Mouse (Mus musculus) T-helper 1 cell (primary cell): ENCODE measurements at regions not wholly inside any gene's neighbourhood (a gene's known extent, or its start where the extent isn't known, plus 50 kb on each side); places are given as distances from the start of the nearest gene placed in this dataset.

Experiments used
- in situ Hi-C: fragments of 300-600 bp; cut with MboI, MseI; formaldehyde crosslinking; loops from one replicate; pipeline ENCODE4 v1.15.1; 2025; ENCODE audit warnings: high pct_unique_total_duplicates

DNA sequence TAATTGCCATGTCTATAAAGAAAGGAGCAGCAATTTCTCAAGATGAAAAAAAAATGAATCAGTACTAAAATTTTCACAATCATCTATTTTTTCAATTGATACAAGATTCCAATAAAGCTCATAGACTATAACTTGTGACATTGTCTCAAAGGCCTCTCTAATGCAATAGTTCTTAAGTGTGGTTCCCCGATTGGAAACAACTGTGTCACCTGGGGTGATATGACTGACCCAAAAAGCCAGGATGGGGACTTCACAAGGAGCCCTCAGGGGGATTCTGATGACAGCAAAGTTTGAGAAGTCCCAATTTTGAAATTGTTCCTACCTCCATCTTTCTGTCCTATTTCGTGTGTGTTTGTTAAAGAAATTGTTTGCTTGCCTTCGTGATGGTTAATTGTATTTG is 143.3 kb upstream of the Fndc3a start:
- in situ Hi-C loops: no loop called here

GRCm38 (mm10) chr14:72850884-72851283 is 141.1 kb upstream of the Fndc3a start:
- in situ Hi-C loops: no loop called here

GRCm38 (mm10) chr14:72848271-72848955 is 138.6 kb upstream of the Fndc3a start:
- in situ Hi-C loops: no loop called here

DNA sequence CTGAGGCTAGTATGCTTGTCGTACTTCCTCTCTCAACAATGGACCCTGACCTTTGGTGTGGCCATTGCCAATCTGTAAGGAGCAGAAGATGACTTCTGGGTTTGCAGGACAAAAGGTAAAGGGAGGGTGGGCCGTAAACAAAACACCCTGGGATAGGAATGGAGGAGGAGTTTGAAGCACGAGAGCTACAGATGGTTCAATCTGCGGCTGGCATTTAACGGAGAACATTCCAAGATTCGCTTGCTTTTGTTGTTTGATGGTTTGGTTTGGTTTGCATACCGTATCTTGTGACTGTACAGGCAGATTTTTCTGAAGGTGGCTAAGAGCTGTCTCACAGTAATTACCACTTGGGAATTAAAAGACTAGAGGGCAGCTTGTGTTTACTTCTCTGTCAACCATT is 137.7 kb upstream of the Fndc3a start:
- in situ Hi-C loops: no loop called here

DNA sequence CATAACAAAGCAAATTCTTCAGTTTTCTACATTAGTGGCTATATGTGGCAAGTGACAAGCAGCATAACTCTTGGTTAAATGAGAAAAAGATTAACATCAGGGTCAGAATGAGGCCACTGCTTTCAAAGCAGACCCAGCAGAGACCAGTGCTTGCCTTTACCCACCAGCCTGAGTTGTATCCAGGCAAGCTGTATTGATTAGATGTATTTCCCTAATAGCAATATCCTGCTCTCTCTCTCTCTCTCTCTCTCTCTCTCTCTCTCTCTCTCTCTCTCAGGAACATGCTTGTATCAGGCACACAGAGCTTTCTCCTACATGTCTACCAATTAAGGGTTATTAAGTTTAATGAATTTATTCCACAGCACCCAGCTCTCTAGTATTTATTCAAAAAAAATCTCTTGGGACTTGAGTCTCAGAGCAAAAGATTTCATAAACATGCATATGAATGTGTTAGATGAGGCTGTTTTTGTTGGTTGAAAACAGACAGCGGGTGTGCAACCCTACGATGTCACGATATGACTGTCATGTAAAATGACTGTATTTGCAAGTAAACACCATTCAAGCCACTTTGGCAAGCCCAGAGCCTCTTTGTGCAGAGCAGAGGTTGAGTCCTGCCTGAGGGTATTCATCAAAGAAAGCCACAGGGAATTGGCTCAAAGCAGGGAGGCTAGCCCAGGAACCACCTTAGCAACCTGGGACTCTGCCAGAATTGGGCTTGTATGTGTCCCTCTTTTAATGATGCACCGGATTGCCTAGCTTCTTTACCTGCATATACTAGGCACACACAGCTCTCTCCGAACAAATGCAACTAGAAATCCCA is 136.0 kb upstream of the Fndc3a start:
- in situ Hi-C loops: no loop called here

DNA sequence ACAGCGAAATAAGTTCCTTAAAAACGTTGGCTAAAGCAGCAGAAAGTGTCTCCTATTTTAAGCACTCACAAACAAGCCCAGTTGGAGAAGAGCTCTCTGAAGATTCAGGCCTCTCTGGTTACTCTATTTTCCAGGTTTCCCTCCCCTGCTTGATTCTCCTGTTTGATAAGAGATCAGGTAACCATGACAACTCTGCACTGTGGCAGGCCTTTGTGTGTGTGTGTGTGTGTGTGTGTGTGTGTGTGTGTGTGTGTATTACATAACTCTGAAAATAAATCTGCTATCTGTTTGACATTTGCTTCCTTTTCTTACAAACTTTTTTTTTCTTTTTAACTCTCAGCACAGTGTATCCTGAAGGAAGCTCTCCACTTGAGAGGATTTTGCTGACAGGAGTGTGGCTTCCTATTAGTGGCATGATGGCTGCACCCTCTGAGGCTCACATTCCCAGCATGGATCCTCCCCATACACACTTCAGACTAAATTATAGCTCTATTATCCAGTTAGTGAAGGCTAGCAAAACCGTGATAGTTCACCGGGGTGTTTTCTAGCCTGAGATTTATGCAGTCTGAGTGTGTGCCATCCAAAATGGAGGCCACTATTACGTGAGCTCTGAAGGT is 135.1 kb upstream of the Fndc3a start:
- in situ Hi-C loops: no loop called here

GRCm38 (mm10) chr14:72841753-72842152 is 131.9 kb upstream of the Fndc3a start:
- in situ Hi-C loops: no loop called here

DNA sequence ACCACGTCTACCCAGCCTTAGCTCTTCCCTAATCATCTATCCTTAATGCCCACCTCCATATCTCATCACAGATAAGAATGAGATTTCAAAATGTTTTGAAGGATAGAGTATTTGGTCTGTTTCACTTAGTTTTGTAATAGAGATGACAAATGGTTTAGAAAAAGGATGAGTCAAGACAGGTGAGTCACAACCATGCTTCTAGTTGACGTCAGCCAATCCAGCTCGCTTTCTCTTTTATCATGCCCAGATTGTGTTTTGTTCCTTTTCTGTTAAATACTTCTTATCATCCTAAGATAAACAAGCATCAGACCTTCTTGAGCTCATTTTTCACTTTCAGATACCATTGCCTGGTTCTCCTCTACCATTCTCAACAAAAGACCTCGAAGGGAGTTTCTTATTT is 125.4 kb upstream of the Fndc3a start:
- in situ Hi-C loops: no loop called here

DNA sequence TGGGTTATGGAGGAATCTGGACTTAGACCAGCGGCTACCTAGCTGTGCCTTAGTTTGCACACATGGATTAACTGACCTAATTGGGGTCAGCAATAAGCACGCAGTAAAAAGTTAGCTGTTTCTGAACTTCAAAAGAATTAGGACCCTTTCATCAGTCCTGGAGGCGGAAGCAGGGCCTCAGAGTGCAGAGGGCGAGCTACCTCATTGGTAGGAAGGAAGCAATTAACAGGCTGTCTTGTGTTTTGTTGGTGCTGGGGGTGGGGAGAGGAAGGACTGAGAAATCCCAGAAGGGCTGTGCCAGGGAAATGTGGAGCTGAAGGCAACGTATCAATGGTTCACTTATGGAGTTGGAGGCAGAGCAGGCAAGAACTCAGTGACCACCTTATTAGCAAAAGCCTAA is 119.5 kb upstream of the Fndc3a start:
- in situ Hi-C loops: loop anchor here (10.0 kb wide), 1 partner anchor 1234 kb away; no protein-coding TSS in a partner anchor

DNA sequence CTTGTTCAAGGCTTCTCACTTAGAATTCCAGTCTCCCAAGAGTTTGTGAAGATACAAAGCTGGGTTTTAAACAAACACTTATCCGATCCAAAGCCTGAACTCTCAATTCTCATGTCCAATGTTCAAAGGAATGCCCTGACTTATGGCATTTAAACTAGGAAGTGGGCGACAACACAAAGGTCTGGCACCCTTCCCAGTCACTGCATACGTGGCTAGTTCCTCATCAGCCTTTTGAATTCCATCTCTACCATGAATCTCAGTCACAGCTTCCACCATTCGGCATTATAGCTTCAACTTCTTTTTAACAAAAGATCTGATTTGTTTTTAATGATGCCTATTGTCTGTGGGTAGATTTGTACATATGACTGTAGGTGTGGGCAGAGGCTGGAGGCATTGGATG is 115.7 kb upstream of the Fndc3a start:
- in situ Hi-C loops: loop anchor here (10.0 kb wide), 1 partner anchor 1231 kb away; no protein-coding TSS in a partner anchor

DNA sequence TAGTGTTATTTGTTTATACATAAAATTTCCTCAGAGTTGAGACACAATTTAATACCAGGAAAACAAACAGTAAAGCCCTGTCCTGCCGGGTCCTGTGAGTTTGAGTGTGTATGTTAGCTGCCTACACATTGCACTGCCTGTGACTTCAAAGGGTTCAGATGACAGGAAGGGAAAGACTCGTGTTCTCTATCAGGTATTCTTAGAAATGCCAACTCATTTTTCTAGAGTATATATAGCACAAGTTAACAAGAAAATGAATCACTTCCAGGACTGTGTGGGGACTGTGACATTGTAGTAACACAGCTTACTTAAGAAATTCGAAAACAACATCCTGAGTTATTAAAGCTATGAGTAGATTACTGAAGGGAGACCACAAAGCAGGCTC is 112.4 kb upstream of the Fndc3a start:
- in situ Hi-C loops: loop anchor here (10.0 kb wide), 1 partner anchor 1227 kb away; no protein-coding TSS in a partner anchor

GRCm38 (mm10) chr14:72821517-72822230 is 111.9 kb upstream of the Fndc3a start:
- in situ Hi-C loops: loop anchor here (10.0 kb wide), 1 partner anchor 1227 kb away; no protein-coding TSS in a partner anchor

- in situ Hi-C loops: no loop called here
Measured at GRCm38 (mm10) chr14:72819037-72819436, 109.2 kb upstream of the Fndc3a start.

DNA sequence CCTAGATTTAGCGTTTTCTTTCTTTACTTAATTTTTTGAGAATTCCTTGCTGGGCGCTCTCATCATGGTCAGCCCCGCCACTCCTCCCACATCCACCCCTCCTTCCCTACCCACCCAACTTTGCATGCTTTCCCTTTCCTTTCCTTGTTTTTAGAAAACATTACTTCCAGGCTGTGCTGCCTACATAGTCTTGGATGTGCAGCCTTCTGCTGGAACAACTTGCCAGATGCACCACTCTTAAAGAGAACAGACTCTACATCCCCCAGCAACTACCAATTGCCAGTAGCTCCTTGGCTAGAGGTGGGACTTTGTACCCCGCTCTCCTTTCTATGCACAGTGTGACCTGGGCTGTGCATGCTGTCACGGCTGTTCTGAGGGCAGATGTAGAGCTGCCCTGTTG is 108.0 kb upstream of the Fndc3a start:
- in situ Hi-C loops: no loop called here

DNA sequence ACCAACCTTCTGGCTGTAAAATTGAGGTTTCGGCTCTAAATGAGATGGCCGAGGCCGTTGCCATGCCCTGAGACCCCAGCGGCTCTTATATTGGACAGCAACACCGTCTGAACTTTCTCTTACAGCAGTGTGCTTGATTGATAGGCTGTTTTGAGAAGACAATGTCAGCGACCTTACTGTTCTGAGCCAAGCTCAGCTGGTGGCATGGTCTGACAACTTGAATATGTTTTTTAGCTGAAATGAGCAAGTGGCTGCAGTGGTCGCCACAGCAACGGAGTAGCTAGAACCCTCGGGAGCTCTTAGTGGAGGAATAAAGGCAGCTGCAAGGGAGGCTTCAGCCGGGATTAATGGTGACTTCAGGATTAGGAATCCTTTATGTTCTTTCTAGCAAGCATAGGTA is 107.0 kb upstream of the Fndc3a start:
- in situ Hi-C loops: no loop called here

DNA sequence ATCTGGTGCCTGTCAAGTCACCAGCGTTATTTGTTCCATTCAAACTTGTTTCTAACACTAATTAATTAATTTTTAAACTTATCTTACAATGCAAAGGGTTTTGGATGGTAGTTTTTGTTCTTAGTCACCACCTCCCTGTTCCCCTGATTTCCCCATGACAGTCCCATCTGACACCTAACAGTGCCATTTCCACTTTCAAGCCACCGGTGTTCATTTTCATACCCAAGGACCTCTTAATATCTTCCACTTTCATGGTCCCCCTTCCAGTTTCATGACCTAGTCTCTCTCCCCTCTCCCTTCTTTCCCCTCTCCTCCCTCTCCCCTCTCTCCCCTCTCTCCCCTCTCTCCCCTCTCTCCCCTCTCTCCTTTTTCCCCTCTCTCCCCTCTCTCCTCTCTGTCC is 99.3 kb upstream of the Fndc3a start:
- in situ Hi-C loops: no loop called here

DNA sequence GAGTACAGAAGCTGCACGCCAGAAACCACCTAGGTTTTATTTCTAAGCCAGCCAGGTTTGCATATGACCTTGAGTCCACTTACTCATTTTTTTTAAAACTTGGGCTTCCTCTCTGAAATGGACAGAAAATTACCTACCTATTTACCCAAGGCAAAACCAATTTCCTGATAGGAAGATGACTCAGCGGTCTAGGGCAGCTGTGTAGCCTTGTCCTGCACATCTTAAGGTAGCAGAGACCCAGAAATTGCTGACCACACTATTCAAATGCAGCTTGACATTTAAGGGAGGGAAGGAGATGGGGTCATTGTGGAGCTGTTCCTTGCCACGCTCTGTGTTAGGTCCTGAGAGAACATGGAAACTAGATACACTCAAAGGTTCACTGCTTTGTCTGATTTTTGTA is 98.1 kb upstream of the Fndc3a start:
- in situ Hi-C loops: no loop called here

GRCm38 (mm10) chr14:72807286-72807685 is 97.5 kb upstream of the Fndc3a start:
- in situ Hi-C loops: no loop called here

DNA sequence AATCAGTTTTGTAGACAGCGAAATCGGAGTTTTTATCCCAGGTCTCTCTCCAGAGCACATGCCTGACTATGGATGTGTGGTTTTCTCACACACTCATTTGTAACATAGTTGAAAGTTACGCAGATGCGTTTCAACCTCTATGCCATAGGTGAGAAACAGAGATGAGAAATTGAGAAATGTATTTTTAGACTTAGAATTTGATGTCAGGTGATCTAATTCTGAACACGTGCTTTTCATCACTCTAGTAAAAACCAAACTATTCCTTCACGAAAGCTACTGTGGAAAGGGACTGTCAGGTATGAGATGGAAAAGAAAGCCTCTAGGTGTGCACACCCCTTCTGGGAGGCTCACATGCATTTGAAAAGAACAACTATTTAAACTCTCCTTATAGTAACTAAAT is 96.8 kb upstream of the Fndc3a start:
- in situ Hi-C loops: no loop called here

- in situ Hi-C loops: no loop called here
Measured at GRCm38 (mm10) chr14:72803579-72803978, 93.8 kb upstream of the Fndc3a start.

GRCm38 (mm10) chr14:72790654-72791053 is 80.9 kb upstream of the Fndc3a start:
- in situ Hi-C loops: no loop called here

DNA sequence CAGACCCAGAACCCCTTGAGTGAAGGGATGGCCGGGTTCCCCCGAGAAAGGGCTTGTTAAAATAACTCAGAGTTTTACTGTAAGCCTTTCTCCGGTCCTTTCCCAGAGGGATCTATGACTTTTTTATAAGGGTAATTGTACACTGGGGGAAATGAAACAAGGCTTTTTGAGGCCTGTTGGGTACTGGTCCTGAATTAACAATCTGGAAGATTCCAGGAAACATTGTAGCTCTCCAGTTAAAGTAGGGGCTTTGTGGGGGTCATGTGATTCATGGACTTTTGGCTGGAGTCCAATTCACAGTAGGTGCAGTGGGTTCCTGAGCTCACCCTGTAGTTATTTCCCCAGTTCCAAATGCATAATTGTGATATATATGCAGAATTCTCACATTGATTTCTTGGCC is 77.1 kb upstream of the Fndc3a start:
- in situ Hi-C loops: no loop called here
